In genomic region chr16:88221932-88222331, GRCm38 (mm10) we compare ENCODE assay signal across 16 mouse cellular contexts.
"Had no signal": no experiment of that assay in that cellular context is flagged by ENCODE, and none has a peak within 500 bp of the region (broad histone marks: within the 10 kb centered on the region; RNA-seq: fewer than 3 reads in every experiment).

No protein-coding gene starts in this region.

- H3K4me3 ChIP-seq: neural tube, embryonic 13.5 days; neural tube, embryonic 15.5 days; stomach, embryonic 15.5 days had no signal

- H3K4me2 ChIP-seq: neural tube, embryonic 13.5 days; neural tube, embryonic 15.5 days; stomach, embryonic 15.5 days had no signal

- H3K9ac ChIP-seq: neural tube, embryonic 13.5 days; neural tube, embryonic 15.5 days; stomach, embryonic 15.5 days had no signal

- H3K27ac ChIP-seq: neural tube, embryonic 13.5 days; neural tube, embryonic 15.5 days; stomach, embryonic 15.5 days; stomach, postnatal 0 days had no signal

- H3K36me3 ChIP-seq: neural tube, embryonic 13.5 days; neural tube, embryonic 15.5 days; stomach, embryonic 15.5 days had no signal

- H3K4me1 ChIP-seq: neural tube, embryonic 13.5 days; neural tube, embryonic 15.5 days; stomach, embryonic 15.5 days had no signal

- H3K9me3 ChIP-seq: neural tube, embryonic 15.5 days; stomach, embryonic 15.5 days had no signal

- H3K27me3 ChIP-seq: neural tube, embryonic 13.5 days; neural tube, embryonic 15.5 days; stomach, embryonic 15.5 days had no signal

- DNase-seq: retina, postnatal 1 day; right cerebral cortex, adult 18-20 months; right cerebral cortex, postnatal 14 days; right cerebral cortex, postnatal 25 days; right cerebral cortex, postnatal 4 days; spleen, adult 18-20 months; thymus, adult 18-20 months; thymus, adult 2 months; thymus, postnatal 14 days; thymus, postnatal 25 days; thymus, postnatal 36 days; thymus, postnatal 4 days had no signal
